Mouse (Mus musculus): ENCODE results near the gene Cdiptos.

Cdiptos gene

DNA sequence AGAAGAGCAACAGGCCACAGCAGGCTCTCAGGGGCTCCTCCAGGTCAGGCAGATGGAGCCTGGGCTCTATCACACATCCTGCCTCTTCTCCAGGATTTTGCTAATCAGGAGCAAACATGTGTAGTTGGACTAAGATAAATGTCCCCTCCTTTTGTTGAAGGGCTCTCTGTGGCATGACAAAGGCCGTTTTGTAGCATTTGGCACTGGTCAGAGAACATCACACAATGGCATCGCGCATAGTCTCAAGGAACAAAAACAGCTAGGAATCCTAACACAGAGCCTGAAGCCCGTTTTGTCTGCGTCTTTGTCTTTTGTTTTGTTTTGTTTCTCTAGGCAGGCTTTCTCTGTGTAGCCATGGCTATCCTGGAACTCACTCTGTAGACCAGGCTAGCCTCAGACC is 51.9 kb downstream of the Cdiptos start:
- DNase-seq (ENCODE audit: low spot score in 2 of 2), result no peak

DNA sequence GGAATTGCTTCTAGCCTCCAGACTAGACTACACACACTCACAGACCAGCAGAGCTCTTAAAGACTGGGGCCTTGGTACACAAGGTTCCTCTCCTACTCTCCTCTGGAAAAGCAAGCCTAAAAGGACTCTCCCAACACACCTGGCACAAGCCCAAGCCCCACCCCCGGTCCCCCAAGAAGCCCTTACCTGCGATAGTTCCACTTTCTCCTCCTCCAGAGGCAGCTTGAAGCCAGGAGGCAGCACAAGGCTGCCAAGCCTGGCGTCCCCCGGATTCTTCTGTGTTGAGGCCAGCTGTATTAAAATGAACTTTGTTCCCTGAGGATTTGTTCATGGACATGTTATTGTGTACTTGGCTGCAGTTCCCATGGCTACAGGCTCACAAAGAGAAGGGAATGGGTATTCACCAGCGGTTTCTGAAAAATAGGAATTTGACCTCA is 53.3 kb downstream of the Cdiptos start, which contains the start of gene Tmem219:
Gene Tmem219 (minus strand): TSS at position 294 of the 437 bp plus-strand sequence.
- DNase-seq (ENCODE audit: low spot score in 2 of 2), result no peak
